Mouse (Mus musculus): ENCODE data around the gene Dpp10.

The Dpp10 gene

GRCm38 (mm10) chr1:124044925-124045640 is at the start of gene Dpp10:
Dpp10 (minus strand) TSS chr1:124045559.
- DNase-seq (ENCODE audit: low spot score in 2 of 2), result no peak

GRCm38 (mm10) chr1:124048544-124048943 is 3.2 kb upstream of the Dpp10 start:
- DNase-seq (ENCODE audit: low spot score in 2 of 2), result no peak

GRCm38 (mm10) chr1:124045761-124046300 is 472 bp upstream of the Dpp10 start:
- no peak for DNase-seq (ENCODE audit: low spot score in 2 of 2)

GRCm38 (mm10) chr1:124044161-124044560 is 1.2 kb downstream of the Dpp10 start:
- no peak for DNase-seq (ENCODE audit: low spot score in 2 of 2)

GRCm38 (mm10) chr1:124043421-124043820 is 1.9 kb downstream of the Dpp10 start:
- no peak for DNase-seq (ENCODE audit: low spot score in 2 of 2)

- no peak for DNase-seq (ENCODE audit: low spot score in 2 of 2)
Observed at GRCm38 (mm10) chr1:124041559-124041958, 3.8 kb downstream of the Dpp10 start.

- no peak for DNase-seq (ENCODE audit: low spot score in 2 of 2)
Observed at GRCm38 (mm10) chr1:124035306-124035990, 9.9 kb downstream of the Dpp10 start.

GRCm38 (mm10) chr1:124032677-124033076 is 12.7 kb downstream of the Dpp10 start:
- DNase-seq (ENCODE audit: low spot score in 2 of 2), result no peak

- no peak for DNase-seq (ENCODE audit: low spot score in 2 of 2)
Observed at GRCm38 (mm10) chr1:124031968-124032367, 13.4 kb downstream of the Dpp10 start.

- DNase-seq (ENCODE audit: low spot score in 2 of 2), result no peak
Observed at GRCm38 (mm10) chr1:124002797-124003196, 42.6 kb downstream of the Dpp10 start.

- DNase-seq (ENCODE audit: low spot score in 2 of 2), result no peak
Observed at GRCm38 (mm10) chr1:123995780-123996179, 49.6 kb downstream of the Dpp10 start.

GRCm38 (mm10) chr1:123985324-123986024 is 59.9 kb downstream of the Dpp10 start:
- DNase-seq (ENCODE audit: low spot score in 2 of 2), result no peak

- no peak for DNase-seq (ENCODE audit: low spot score in 2 of 2)
Observed at GRCm38 (mm10) chr1:123978597-123978996, 66.8 kb downstream of the Dpp10 start.

GRCm38 (mm10) chr1:123974621-123975020 is 70.7 kb downstream of the Dpp10 start:
- no peak for DNase-seq (ENCODE audit: low spot score in 2 of 2)

GRCm38 (mm10) chr1:123946149-123946548 is 99.2 kb downstream of the Dpp10 start:
- DNase-seq (ENCODE audit: low spot score in 2 of 2), result no peak

- DNase-seq (ENCODE audit: low spot score in 2 of 2), result no peak
Observed at GRCm38 (mm10) chr1:123940826-123941225, 104.5 kb downstream of the Dpp10 start.

- no peak for DNase-seq (ENCODE audit: low spot score in 2 of 2)
Observed at GRCm38 (mm10) chr1:123933812-123934727, 111.3 kb downstream of the Dpp10 start.

- no peak for DNase-seq (ENCODE audit: low spot score in 2 of 2)
Observed at GRCm38 (mm10) chr1:123928003-123928370, 117.4 kb downstream of the Dpp10 start.

GRCm38 (mm10) chr1:123927278-123928002 is 117.9 kb downstream of the Dpp10 start:
- DNase-seq (ENCODE audit: low spot score in 2 of 2), result no peak

GRCm38 (mm10) chr1:123924905-123925304 is 120.5 kb downstream of the Dpp10 start:
- DNase-seq (ENCODE audit: low spot score in 2 of 2), result no peak

GRCm38 (mm10) chr1:123923907-123924306 is 121.5 kb downstream of the Dpp10 start:
- no peak for DNase-seq (ENCODE audit: low spot score in 2 of 2)
